Mouse (Mus musculus) cortical plate, adult 2 months (tissue): Measurements from ENCODE around the gene Ranbp17.

Source experiments
- CTCF ChIP-seq: fragments of 200-500 bp; IDR thresholded peaks from 2 replicates; pipeline ENCODE4 v1.5.1; 2011; ENCODE audit warnings: mild to moderate bottlenecking, control low read depth, low read length; ENCODE audit not compliant: insufficient read depth; ENCODE audit errors: extremely low read depth
- POLR2A ChIP-seq: fragments of 200-500 bp; IDR thresholded peaks from 2 replicates; pipeline ENCODE4 v1.6.1; 2011; ENCODE audit warnings: mild to moderate bottlenecking, low read length, control low read depth; ENCODE audit not compliant: insufficient read depth; ENCODE audit errors: extremely low read depth

DNA sequence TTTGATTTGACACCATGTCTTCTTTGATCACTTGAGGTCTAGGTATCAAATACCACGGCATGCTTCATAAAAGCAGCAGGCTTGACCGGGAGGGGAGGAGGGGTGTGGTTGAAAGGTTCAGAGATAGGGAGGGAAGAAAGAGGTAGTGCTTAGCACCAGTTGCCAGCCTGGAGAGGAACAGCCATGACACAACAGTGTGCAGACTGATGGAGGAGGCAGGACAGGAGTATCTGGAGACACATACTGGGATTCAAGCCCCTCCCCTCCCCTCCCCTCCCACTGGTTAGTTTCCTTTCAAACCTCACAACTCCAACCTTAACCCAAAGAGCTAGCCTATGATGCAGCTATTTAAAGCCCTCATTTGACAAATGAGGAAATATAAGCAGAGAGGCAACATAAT is 16.0 kb upstream of the Ranbp17 start:
- TF ChIP-seq POLR2A, result no peak
- no peak for TF ChIP-seq CTCF
